Mouse (Mus musculus) forebrain, embryonic 14.5 days (tissue): ENCODE measurements at regions not wholly inside any gene's neighbourhood (a gene's known extent, or its start where the extent isn't known, plus 50 kb on each side); places are given as distances from the start of the nearest gene placed in this dataset.

Experiments
- ATAC-seq: fragments of 200-750 bp; cut with Nextera tagmentation; 2 replicates; pipeline ENCODE4 v1.8.0; 2017; ENCODE audit warnings: mild to moderate bottlenecking, moderate library complexity
- DNase-seq: peaks from one replicate; pipeline ENCODE4 v3.0.0-alpha.2; 2015; ENCODE audit warnings: low spot score
- H3K27ac ChIP-seq: fragments of 300-500 bp; sonication (generic); 2 replicates; pipeline ENCODE4 v1.5.1; 2014; ENCODE audit warnings: low read depth, mild to moderate bottlenecking, control low read depth, low read length, moderate library complexity
- H3K27me3 ChIP-seq: fragments of 300-500 bp; sonication (generic); replicated peaks from 2 replicates; pipeline ENCODE4 v1.6.1; 2014; ENCODE audit warnings: low read length, control low read depth, mixed read lengths; ENCODE audit not compliant: control insufficient read depth, insufficient read depth
- H3K36me3 ChIP-seq: fragments of 300-500 bp; sonication (generic); 2 replicates; pipeline ENCODE4 v1.6.1; 2014; ENCODE audit warnings: low read length, control low read depth; ENCODE audit not compliant: control insufficient read depth, insufficient read depth
- H3K4me1 ChIP-seq: fragments of 300-500 bp; sonication (generic); 2 replicates; pipeline ENCODE4 v1.6.1; 2014; ENCODE audit warnings: antibody characterized with exemption, low read length, control low read depth; ENCODE audit not compliant: control insufficient read depth, insufficient read depth
- H3K4me2 ChIP-seq: fragments of 300-500 bp; sonication (generic); 2 replicates; pipeline ENCODE4 v1.6.1; 2014; ENCODE audit warnings: mild to moderate bottlenecking, control low read depth, low read length
- H3K4me3 ChIP-seq: fragments of 300-500 bp; sonication (generic); 2 replicates; pipeline ENCODE4 v1.5.1; 2014; ENCODE audit warnings: low read depth, low read length, control low read depth
- H3K9ac ChIP-seq: fragments of 300-500 bp; sonication (generic); 2 replicates; pipeline ENCODE4 v1.6.1; 2014; ENCODE audit warnings: mild to moderate bottlenecking, low read length, control low read depth, moderate library complexity
- H3K9me3 ChIP-seq: fragments of 300-500 bp; sonication (generic); replicated peaks from 2 replicates; pipeline ENCODE4 v1.6.1; 2016; ENCODE audit warnings: low read length, control low read depth, mixed read lengths; ENCODE audit not compliant: control insufficient read depth
- WGBS: fragments of 180-500 bp; shearing (Covaris S2); extraction: QIAGEN DNeasy Blood & Tissue Kit; methylation state at CpG from one replicate; pipeline ENCODE4 v1.1.7; 2014; 5-methylcytosine and 5-hydroxymethylcytosine counted together

DNA sequence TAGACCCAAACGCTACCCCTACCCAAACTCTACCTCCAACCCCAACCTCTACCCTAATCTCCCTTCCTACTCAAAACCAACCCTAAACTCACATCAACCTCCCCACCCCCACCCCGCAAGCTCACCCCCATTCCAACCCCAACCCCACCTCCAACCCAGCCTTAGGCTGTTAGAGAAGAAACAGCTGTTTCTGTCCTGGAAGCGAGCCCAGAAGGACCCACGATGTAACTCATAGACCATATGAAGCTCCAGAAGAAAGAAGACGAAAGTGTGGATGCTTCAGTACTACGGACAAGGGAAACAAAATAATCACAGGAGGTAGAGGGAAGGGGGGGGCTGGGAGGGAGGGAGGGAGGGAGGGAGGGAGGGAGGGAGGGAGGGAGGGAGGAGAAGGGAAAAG, 58.4 kb downstream of the Sox11 start:
- Histone ChIP-seq H3K4me2 (no peak overlapping the region), H3K36me3 (no peaks in the 10 kb centered on the region), H3K4me3 (no peak overlapping the region), H3K4me1 (no peaks in the 10 kb centered on the region), H3K9me3 (no peaks in the 10 kb centered on the region), H3K27ac (no peak overlapping the region), H3K27me3 (no peaks in the 10 kb centered on the region), H3K9ac (no peak overlapping the region)
- no peak for ATAC-seq
- WGBS, result 67% methylated on average over 6 of the region's 6 CpGs
- DNase-seq, result no peak

GRCm38 (mm10) chr12:27261965-27262364, 80.4 kb downstream of the Sox11 start:
- ATAC-seq (no peak), DNase-seq (no peak)
- Histone ChIP-seq H3K4me3 (no peak overlapping the region), H3K9me3 (no peaks in the 10 kb centered on the region), H3K4me1 (no peaks in the 10 kb centered on the region), H3K27me3 (no peaks in the 10 kb centered on the region), H3K27ac (no peak overlapping the region), H3K9ac (no peak overlapping the region), H3K36me3 (no peaks in the 10 kb centered on the region), H3K4me2 (no peak overlapping the region)

DNA sequence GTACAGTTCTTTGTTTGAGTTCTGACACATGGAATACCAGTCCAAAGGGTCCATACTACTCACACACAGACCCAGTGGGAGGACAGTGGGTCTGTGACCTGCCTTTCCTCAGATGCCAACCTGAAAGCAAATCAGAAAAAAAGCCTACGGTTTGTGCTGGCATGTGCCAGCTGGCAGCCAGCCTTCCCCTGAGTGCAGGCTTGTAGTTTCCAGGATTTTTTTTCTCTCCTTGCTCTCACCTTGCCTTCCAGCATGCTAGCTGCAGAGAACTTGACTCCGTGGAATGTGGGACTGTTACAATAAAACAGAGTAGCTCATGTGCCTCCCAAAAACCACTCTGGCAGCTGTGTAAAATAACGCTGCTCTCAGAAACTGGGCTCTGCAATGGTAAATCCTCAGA, 88.2 kb downstream of the Sox11 start:
- Histone ChIP-seq H3K4me3 (no peak overlapping the region), H3K9me3 (no peaks in the 10 kb centered on the region), H3K4me2 (no peak overlapping the region), H3K9ac (no peak overlapping the region), H3K27ac (no peak overlapping the region), H3K27me3 (no peaks in the 10 kb centered on the region), H3K4me1 (peaks cover 7% of the 10 kb centered on the region; the same call in 1 of the 2 replicates), H3K36me3 (no peaks in the 10 kb centered on the region)
- DNase-seq (peak; percentile 49), ATAC-seq (no peak)
- 46% methylated on average over 3 of the region's 3 CpGs for WGBS

- no peaks in the 10 kb centered on the region for H3K9me3 ChIP-seq
- no peaks in the 10 kb centered on the region for H3K36me3 ChIP-seq
- ATAC-seq (no peak), DNase-seq (no peak)
- no peak overlapping the region for H3K9ac ChIP-seq
- H3K27ac ChIP-seq, result no peak overlapping the region
- H3K4me2 ChIP-seq, result no peak overlapping the region
- no peaks in the 10 kb centered on the region for H3K27me3 ChIP-seq
- peaks cover 25% of the 10 kb centered on the region for H3K4me1 ChIP-seq
- H3K4me3 ChIP-seq, result no peak overlapping the region
- WGBS, result 65% methylated on average over 5 of the region's 5 CpGs
Observed at GRCm38 (mm10) chr12:27251521-27251920, 90.9 kb downstream of the Sox11 start.

DNA sequence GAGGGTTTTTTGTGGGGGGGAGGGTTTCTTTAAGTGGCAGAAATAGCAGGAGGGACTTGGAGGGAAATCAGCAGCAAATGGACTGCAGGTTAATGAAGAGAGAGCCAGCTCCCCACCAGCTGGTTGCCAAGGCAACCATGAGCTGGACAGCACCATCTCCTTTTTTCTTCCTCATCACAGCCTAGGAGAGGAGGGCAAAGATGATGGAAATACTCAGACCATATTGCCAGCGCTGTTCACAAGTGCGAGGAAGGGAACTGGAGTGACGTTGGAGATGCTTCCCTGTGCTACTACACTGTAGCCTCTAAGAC, 93.9 kb downstream of the Sox11 start:
- ATAC-seq, result peak; percentile 86
- Histone ChIP-seq H3K4me3 (no peak overlapping the region), H3K9me3 (no peaks in the 10 kb centered on the region), H3K27me3 (no peaks in the 10 kb centered on the region), H3K9ac (peak overlapping the region; percentile 8; the same call in 1 of the 2 replicates), H3K4me1 (peaks cover 21% of the 10 kb centered on the region), H3K4me2 (peak overlapping the region; percentile 30), H3K27ac (peak overlapping the region; percentile 87), H3K36me3 (no peaks in the 10 kb centered on the region)
- WGBS, result 22% methylated on average over 3 of the region's 3 CpGs
- peak; percentile 83 for DNase-seq

- peak; percentile 88 for ATAC-seq
- H3K27me3 ChIP-seq, result no peaks in the 10 kb centered on the region
Observed at GRCm38 (mm10) chr12:27247756-27248544, 94.4 kb downstream of the Sox11 start.

DNA sequence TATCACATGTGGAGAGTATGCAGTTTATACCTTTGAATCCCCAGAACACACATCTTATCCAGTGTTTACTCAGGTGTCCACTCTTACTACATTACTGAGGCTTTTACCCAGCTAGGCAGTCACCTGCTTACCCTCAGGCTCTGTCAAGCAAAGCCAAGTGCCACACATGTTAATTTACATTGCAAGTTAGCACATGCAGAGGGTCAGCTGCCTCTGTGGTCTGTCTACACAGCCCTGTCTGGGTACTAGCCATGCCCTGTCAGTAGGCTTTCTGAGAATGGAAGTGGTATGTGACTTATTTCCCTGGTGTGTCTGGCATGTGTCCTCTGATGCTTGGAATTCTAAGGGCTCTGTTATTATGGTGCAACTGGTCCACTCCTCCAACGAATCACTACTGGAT, 106.6 kb downstream of the Sox11 start:
- no peak for DNase-seq
- 68% methylated on average over 1 of the region's 1 CpGs for WGBS
- no peak overlapping the region for H3K4me3 ChIP-seq

More at GRCm38 (mm10) chr12:27247756-27248544, 94.4 kb downstream of the Sox11 start:
- Histone ChIP-seq H3K4me3 (no peak overlapping the region), H3K4me1 (peaks cover 21% of the 10 kb centered on the region), H3K9me3 (no peaks in the 10 kb centered on the region), H3K27ac (peak overlapping the region; percentile 87), H3K36me3 (no peaks in the 10 kb centered on the region), H3K4me2 (peak overlapping the region; percentile 30), H3K9ac (peak overlapping the region; percentile 8)
- 36% methylated on average over 10 of the region's 10 CpGs for WGBS
- DNase-seq, result no peak

GRCm38 (mm10) chr12:27221541-27221940, 120.8 kb downstream of the Sox11 start:
- WGBS, result 90% methylated on average over 3 of the region's 3 CpGs

More for the DNA sequence above, 106.6 kb downstream of the Sox11 start:
- H3K9me3 ChIP-seq, result no peaks in the 10 kb centered on the region
- H3K27me3 ChIP-seq, result no peaks in the 10 kb centered on the region
- ATAC-seq, result no peak
- no peak overlapping the region for H3K4me2 ChIP-seq
- no peak overlapping the region for H3K9ac ChIP-seq
- no peak overlapping the region for H3K27ac ChIP-seq
- H3K4me1 ChIP-seq, result no peaks in the 10 kb centered on the region
- no peaks in the 10 kb centered on the region for H3K36me3 ChIP-seq

GRCm38 (mm10) chr12:27201191-27201590, 141.2 kb downstream of the Sox11 start:
- WGBS, result 86% methylated on average over 7 of the region's 7 CpGs
- ATAC-seq (no peak), DNase-seq (no peak)
- H3K27ac ChIP-seq, result no peak overlapping the region
- H3K9ac ChIP-seq, result no peak overlapping the region
- H3K4me2 ChIP-seq, result no peak overlapping the region
- H3K4me3 ChIP-seq, result no peak overlapping the region
- H3K27me3 ChIP-seq, result no peaks in the 10 kb centered on the region
- H3K36me3 ChIP-seq, result no peaks in the 10 kb centered on the region
- no peaks in the 10 kb centered on the region for H3K9me3 ChIP-seq
- H3K4me1 ChIP-seq, result no peaks in the 10 kb centered on the region

More at GRCm38 (mm10) chr12:27221541-27221940, 120.8 kb downstream of the Sox11 start:
- Histone ChIP-seq H3K9ac (no peak overlapping the region), H3K4me2 (no peak overlapping the region), H3K9me3 (no peaks in the 10 kb centered on the region), H3K4me3 (no peak overlapping the region), H3K4me1 (no peaks in the 10 kb centered on the region), H3K27ac (no peak overlapping the region), H3K27me3 (no peaks in the 10 kb centered on the region), H3K36me3 (no peaks in the 10 kb centered on the region)
- DNase-seq (no peak), ATAC-seq (no peak)
